Mouse (Mus musculus) kidney, postnatal 36 days (tissue): ENCODE data around the gene Eva1c.

Experiments used
- DNase-seq, 2 experiments: peaks; one replicate each; pipeline ENCODE4 v3.0.0; 2021 to 2022; ENCODE audit warnings: mixed read lengths in 2 of 2

Gene Eva1c

DNA sequence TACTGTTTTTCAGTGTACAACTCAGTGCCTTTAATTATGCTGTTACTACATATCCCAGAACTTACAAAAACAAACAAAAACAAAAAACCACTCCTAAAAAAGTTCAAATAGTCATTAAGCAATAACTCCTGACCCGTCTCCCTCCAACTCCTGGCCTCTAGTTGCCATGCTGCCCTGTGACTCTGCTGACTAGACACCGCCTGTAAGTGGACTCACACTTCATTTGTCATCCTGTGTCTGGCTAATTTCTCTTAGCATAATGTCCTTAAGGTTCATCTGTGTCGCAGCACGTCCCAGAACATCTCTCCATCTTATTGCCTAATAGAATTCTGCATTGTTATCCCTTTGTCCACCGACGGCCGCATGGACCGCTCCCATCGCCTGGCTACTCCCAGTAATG lies 979 bp downstream of the Eva1c start:
- DNase-seq = no peak

DNA sequence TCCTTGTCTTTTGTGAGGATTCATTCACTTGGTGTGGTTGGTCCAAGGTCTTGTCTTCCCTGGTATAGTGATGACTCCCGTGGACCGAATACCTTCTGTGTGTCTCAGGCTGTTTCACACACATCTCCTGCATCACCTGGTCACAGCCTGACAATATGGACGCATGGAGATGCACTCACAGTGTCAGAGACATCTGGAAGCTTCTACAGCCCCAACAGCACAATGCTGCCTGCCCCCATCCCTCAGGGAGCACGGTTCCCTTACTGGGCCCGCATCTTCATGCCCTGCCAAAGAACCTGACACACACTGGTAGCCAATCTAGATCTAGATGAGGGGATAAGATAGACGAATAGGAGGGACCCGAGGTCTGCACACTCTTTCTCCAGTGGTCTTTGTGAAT lies 2.6 kb downstream of the Eva1c start:
- no peak for DNase-seq

DNA sequence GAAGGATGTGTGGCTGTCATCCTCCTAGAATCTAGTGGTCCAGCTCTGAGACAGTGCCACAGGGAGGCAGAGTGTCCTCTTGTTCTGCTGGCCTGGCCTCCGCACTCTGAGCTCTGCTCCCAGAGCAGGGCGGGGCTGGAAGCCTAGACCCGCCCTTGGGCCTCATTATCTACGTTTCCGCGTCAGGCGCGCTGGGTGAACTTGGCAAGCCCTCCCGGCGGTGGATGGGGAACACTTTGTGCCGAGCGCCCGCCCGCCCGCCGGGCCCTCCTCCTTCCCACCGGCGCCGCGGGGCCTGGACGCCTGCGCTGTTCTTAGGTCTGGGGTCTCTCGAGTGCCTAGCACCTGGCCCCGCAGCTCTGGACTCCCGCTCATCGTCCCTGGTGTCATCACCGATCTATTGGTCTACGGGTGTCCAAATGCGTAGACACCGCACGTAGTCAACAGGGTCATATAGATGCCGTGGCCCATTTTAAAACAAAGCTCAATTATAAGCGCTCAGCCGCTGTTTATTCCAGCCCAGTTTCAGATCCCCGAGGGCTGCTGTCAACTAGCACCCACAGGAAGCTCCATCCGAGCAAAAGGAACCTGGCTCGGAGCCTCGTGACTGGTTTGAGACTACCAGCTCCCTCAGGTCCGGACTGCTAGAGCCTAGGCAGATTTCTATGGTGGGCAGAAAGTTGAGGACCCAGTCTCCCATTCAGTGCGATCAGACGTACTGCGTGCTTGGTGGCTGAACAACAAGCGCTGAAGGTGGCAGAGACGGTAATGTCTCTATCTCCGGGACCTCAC lies 3.6 kb downstream of the Eva1c start:
- peak; percentile 93 to 96 for DNase-seq

DNA sequence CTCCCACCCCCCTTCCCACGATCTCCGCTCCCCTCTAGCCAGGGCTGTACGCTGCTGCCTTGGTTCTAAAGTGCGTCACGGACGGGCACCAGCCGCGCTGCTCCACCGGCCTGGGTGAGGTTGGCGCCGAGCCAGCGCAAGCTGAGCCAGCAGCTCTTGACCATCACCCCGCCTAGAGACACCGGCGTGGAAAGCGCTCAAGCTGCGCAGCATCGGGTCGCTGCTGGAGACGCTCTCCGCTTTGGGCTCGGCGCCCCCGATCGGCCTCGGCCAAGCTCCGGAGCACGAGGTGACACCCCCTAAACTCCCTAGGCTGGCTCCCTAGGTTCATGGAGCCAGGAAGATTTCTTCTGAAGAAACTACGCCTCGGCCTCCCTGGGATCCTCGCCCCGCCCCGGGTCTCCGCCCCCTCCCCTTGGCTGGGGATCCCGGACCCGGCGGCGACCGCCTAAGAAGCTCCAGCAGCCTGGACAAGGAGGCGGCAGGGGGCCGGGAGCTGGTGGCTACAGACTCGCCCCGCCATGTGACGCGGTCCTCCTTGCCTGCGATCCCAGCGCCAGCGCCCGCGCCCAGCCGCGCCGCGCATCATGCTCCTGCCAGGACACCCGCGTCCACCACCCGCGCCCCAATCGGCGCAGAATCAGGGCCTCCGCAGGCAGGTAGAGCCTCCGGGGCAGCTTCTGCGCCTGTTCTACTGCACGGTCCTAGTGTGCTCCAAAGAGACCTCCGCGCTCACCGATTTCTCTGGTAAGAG lies 4.3 kb downstream of the Eva1c start:
- DNase-seq = peak; percentile 88 to 92

DNA sequence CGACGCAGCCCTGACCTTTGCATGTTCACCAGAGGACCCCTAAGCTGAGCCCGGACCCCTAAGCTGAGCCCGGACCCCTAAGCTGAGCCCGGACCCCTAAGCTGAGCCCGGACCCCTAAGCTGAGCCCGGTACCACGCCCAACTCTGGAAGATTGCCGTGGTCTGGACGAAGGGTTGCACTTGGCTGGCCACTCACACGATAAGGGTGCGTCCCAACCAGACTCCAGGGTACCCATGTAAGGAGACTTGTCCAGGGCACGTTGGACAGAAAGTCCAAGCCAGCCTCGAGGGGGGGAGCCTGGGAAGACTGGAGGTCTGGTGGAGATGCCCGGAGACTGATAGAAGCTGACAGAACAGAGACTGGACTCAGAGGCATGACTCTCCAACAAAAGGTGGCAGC lies 5.2 kb downstream of the Eva1c start:
- DNase-seq = no peak

DNA sequence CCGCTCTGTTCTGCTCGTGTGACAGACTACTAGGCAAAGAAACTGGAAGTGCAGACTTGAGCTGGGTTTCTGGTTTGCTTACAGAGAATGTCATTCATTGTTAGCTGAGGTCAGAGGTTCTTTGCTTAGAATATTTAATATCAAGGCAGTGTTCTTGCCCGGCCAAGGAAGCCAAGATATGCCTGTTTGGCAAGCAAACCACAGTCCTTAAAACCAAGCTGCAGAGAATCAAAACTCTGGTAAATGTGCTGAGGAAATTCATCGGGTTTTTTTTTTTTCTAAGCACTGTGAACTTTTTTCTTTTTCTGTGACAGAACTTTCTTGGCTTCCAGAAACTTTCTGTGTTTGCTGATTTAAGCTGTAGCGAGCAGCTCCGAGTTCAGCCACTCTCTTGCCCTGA lies 6.0 kb downstream of the Eva1c start:
- no peak for DNase-seq

DNA sequence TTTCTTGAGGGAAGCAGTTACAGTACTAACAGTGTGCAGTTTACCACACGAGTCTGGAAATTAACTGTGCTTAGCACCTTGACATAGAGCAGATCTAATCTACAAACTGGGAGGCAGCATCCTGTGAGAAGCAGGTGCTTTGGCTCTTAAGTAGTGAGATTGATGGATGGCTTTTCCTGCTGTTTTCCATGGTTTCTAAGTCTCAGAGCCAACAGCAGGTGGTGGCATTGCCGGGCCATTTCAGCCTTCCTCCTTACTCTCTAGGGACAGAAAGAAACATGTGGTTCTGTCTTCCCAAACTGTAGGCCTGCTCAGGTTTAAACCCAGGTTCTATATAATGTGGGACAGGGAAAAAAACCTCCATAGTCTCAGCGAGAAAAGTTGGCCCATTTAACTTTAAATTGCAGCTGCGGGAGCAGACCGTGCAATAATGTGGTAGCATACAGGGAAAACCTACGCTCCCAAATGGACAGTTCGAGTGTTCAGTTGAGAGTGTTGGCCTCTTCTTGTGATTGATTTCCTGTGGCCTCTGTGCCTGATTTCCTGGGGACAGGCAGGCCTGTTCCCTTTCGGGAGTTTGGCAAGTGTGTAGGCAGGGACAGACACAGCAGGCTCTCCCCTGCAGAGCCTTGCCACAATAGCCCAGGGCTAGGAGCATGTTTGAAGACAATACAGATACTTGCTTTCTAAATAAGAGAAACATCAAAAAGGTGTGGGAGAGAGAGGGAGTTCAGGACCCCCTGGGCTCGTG lies 6.7 kb downstream of the Eva1c start:
- DNase-seq = no peak

DNA sequence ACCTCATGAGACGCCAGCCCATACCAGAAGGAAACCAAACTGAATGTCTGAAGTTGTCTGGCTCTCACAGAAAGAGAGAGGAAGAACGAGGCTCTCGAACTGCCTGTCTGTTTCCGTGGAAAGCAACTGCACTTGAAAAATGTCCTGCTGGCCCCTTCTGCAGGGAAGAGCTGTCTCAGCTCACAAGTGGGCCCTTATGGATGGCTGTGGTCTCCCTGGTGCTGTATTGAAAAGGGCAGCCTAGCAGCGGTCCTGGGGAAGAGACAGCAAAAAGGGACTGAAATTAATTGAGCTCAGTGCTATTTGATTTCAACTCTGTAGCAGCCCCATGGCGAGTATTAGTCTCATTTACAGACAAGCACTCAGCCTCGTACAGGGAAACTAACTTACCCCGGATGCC lies 10.9 kb downstream of the Eva1c start:
- DNase-seq = no peak

DNA sequence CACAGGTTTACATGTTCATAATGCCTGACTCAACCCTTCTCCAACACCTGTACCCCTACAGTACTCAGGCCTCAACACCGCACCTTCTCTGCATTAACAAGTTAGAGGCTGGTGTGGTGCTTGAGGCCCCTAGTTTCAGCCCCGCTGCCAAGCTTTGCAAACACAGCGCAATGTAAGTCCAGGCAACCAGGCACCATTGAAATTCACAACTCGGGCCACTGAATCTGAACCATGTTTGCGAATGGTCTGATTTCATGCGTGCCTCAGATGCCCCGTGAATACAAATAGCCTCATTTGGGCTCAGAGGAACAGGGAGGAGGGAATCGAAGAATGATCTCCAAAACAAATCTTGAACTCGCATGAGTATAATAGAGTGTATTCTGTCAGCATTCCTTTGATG lies 15.6 kb downstream of the Eva1c start:
- no peak for DNase-seq

DNA sequence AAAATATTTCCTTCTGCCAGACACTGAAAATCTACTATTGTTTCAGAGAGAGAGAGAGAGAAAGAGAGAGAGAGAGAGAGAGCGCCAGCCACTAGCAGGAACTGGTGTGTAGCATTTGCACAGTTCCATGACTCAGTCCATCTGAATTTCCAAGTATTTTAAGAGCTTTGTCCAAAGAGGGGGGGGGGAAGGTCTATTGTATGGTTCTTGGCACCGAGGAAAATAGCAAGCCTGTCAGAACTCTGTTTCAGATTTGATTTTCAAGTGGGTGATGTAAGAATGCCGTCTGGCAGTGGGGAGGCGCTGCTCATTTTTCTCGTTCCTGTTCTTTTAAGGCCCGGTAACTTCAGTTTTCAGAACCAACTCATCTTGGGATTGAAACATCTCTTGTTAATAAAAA lies 18.5 kb downstream of the Eva1c start:
- no peak for DNase-seq

DNA sequence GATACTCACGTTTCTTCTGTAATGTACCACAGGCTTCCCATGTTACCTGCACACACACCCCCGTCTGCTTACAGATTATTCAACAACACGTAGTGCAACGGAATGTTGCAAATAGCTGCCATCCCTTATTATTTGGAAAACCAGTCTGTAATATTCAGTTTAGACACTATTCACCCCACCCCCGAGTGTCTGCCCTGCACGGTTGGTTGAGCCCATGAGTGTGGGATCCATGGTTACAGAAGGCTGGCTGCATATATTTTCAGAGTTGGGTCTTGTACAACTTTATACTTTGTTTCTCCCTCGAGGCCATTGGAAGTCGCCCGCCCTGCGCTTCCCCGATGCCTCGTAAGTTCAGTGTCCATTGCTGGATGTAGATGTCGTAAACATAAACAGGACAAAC lies 19.1 kb downstream of the Eva1c start:
- no peak for DNase-seq

DNA sequence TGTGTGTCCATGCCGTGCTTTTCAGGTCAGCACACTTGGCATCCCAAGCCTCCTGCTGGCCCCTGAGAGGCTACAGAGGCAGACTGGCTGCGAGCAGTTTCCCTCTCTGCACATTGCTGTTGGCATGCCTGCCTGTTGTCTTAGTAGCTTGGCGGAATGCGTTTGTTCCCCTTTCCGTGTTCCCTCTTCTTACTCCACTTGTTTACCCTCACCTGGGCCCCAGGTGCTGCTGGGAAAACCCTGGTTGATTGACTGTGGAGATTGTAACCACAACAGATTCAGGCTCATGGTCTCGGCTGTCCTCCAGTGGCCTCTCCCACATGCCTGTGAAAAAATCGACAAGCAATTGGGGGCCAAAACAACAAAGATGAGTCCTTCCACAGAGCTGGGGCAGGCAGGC lies 22.2 kb downstream of the Eva1c start:
- no peak for DNase-seq

DNA sequence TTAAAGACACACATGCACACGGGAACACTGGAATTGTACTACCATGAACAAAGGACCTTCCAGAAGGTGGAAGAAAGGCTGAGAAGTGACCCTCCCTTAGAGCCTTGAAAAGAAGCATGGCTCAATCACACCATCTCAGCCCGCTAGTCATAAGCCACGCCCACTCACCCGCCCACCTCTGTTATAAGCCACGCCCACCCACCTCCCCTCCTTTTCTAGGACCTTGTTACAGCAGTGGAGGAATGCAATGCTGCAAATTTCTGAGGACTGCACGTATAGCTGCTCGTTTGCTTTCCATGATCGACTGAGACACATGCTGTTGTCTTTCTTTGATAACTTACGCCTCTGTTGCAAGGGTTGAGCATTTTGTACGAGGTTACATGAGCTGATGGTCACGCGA lies 22.7 kb downstream of the Eva1c start:
- DNase-seq = no peak

DNA sequence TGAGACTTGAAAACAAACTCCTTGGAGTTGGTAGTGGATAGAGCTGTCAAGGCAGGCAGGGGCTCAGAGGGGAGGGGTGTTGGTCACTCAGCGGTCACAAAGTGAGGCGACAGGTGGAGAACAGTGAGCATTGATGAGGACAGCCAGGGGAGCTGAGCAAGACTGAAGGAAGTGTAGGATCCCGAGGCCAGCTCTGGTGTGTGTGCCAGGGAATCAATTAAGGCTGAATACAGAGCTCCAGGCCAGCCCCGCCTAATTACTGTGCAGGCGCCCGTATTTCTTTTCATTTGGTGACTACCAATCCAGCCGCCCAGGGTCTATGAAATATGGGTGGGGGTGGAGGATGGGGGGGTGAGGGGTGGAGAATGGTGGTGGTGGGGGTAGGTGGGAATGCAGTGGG lies 24.4 kb downstream of the Eva1c start:
- DNase-seq = no peak

DNA sequence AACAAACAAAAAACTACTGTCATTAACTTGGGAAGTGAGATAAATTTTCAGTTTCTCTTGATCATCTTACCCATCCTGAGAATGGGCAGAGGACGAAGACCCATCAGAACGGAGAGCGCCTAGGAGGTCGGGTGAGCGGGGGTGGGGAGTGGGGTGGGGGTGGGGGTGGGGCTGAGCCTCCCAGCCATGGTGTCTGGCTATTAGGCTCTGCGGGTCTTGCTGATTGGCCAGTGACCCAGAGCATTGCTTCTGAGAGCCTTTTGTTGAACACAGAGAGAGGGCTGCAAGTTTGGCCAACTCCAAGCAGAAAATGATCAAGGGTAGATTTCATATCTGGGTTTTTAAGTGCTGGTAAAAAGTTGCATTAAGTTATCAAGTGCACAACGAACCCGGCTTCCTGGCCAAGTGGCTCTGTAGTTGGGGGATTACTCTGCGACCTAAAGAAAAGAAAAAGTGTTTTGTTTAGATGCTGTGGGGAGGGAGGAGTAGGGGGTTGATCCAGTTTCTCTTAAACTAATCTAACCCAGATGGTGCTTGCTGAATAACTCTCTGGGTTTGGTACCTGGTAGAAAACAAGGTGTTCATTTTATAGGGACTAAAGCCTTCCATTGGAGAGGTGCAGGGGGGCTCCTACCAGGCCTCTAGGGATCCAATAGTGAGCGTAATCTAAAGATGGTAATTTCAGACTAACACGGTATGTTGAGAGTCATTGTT lies 25.3 kb downstream of the Eva1c start:
- DNase-seq = no peak

DNA sequence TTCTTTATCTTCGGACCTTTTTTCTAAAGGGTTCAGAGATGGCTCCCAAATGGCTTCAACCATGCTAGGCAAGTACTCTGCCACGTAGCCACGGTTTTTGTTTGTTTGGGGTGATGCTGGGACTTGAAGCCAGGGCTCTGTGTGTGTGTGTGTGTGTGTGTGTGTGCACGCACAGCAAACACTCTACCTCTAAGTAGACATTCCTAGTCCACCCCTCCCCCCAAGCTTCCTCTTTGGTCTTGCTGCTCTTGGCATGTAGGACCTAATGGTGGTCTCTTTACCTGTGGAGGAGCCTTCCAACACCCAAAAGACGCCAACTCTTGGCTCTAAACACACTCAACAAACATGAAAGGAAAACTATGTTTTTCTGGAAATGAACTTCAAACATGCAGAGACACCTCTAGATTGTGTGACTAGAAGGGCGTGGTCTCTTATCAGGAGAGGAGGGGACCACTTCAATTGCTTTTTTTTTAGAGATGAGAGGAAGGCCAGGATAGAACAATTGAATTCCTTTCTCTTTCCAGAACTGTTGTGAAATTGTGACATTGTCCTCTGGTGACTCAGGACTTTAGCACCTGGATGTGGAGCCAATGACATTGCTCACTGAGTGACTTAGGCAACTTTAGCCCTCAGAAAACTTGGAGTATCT lies 30.2 kb downstream of the Eva1c start:
- DNase-seq = no peak

DNA sequence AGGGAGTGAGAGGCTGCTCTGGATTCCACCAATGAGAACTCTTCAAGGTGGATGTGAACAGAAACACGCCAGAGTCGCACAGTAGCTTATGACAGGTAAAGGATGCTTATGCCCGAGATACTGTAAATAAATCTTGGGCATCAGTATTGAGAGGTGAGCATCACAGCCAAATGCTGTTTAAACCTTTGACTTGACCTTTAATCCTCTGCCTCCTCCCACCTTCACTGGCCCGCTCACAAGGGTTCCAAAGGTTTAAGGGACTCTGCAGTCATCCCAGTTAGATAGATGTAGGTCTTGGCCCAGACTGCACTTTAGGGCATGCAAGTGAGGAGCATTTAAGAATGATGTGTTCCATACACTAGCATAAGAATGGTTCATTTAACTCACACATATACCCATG lies 31.7 kb downstream of the Eva1c start:
- DNase-seq = no peak

DNA sequence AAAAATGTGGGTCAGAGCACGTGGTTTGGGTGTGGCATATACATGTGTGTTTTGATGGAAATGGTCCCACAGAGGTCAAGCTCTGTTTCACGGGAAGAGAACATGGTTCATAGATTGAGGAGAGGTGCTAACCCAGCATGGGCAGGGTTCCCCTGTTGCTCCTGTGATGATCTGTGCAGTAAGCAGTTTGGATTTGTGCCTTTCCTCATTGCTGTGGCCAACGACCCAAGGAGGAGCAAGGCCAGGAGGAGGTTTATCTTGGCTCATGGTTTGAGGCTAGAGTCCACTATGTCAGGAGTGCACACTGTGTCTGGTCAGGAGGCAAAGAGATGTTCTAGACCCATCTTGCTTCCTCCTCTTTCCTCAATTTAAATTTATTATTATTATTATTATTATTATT lies 36.5 kb downstream of the Eva1c start:
- peak in 1 of 2 experiments; percentile 50 for DNase-seq

DNA sequence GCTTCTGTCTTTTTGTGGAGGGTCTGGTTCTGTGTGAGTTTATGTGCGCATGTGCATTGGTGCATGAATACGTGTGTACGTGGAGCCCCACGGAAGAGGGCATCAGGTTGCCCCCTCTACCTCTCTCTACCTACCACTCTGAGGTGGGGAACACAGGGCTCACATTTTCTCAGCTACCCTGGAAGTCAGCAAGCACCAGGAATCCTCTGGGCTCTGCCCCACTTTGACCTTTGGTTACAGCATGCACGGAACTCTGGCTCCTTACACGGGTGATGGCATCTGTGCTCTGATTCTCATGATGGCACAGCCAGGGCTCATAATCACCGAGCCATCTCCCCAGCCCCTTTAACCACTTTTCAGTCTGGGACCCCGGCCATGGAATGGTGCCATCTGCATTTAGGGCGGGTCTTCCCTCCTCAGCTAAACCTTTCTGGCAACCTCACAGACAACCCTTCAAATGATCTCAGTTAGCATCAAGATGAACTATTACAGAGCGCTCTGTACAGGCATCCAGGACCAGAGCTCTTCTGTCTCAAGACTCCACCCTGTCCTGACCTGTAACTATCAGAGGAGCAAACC lies 37.0 kb downstream of the Eva1c start:
- DNase-seq = no peak

DNA sequence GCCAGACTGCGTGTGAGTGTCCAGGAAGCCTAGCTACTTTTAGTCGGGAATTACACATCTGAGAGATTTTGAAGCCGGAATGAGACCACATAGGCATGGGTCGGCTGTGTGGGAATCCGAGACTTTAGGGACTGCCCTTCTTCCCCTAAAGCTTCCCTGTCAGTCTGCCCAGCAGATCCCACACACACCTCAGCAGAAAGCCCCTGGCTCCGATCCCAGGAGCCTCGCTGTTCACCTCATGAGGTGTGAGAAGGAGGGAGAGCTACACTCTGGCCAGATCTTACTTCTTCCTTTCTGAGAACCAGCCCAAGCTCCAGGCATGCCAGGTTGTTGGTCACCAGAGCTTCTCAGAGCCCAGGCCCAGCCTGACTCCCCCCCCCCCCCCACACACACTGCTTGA lies 38.2 kb downstream of the Eva1c start:
- peak in 1 of 2 experiments; percentile 42 for DNase-seq

DNA sequence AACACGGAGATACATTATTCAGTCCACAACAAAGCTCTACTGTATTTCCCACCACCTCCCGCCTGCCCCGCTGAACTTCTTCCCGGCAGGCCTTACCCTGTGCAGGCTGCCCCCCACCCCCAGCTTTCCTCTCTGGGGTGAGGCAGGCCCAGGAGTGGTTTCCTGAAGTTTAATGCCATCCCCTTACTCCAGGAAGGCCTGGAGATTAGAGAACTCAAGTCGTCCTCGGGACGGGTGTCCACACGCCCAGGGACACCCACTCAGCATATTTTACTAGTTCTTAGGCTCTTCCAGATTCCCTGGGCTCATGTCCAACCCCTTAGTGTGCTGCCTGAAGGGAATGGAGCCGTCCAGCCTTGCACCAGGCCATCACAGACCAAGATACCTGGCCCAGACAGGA lies 39.1 kb downstream of the Eva1c start:
- no peak for DNase-seq

DNA sequence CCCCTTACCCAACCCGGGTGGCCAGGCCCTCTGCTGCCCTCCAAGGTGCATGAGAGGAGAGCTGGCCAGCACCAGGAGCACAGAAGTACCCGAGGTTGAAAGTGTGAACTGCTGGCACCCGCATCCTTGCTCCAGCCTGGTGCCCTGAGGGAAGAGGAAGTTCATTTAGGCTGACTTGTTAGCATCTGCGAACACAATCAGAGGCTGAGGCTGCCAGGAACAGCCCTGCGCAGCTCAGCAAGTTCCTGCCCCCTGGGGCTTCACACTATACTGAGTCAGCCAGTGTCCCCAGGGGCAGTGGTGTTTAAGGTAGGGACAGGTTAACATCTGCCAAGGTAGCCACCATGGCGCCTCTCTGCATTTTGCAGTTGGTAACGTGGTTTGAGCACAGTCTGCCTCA lies 41.6 kb downstream of the Eva1c start:
- peak in 1 of 2 experiments; percentile 41 for DNase-seq
